Mouse (Mus musculus) megakaryocyte, embryonic 14.5 days (primary cell): Measurements from ENCODE around the gene Sh3gl2. TPM values are rescaled to one million over a fixed set of nuclear protein-coding genes. Genes with fewer than 3 reads are reported as not detected.

Experiments
- H3K27me3 ChIP-seq: replicated peaks from 2 replicates; pipeline ENCODE3; 2012; ENCODE audit warnings: inconsistent platforms
- H3K36me3 ChIP-seq: replicated peaks from 2 replicates; pipeline ENCODE3; 2012; ENCODE audit warnings: low read length, inconsistent platforms, mixed read lengths
- H3K4me1 ChIP-seq: 2 replicates; pipeline ENCODE4 v1.6.1; 2012; ENCODE audit warnings: inconsistent platforms
- H3K4me3 ChIP-seq: replicated peaks from 2 replicates; pipeline ENCODE3; 2012; ENCODE audit warnings: moderate library complexity, mild to moderate bottlenecking, inconsistent platforms
- H3K9me3 ChIP-seq: 2 replicates; pipeline ENCODE4 v1.6.1; 2012; ENCODE audit warnings: inconsistent platforms
- FLI1 ChIP-seq: IDR thresholded peaks from 2 replicates; pipeline ENCODE4 v1.6.1; 2012; ENCODE audit warnings: low read length, inconsistent platforms, mixed read lengths
- GATA1 ChIP-seq: IDR thresholded peaks from 3 replicates; pipeline ENCODE4 v1.6.1; 2012; ENCODE audit warnings: mixed read lengths, low read length, inconsistent platforms, borderline replicate concordance
- polyA plus RNA-seq: library from polyadenylated mRNA; stranded (reverse); fragments of >175 nt; gene quantifications from 2 replicates; pipeline ENCODE4 v1.2.3, GENCODE M21; 2012; ENCODE audit warnings: low replicate concordance; ENCODE audit not compliant: insufficient read depth

The Sh3gl2 gene
- polyA plus RNA-seq, 1 experiment = not detected

- Histone ChIP-seq H3K4me3 (no peak overlapping the region), H3K36me3 (no peaks in the 10 kb centered on the region), H3K9me3 (peaks cover 6% of the 10 kb centered on the region; the same call in 1 of the 2 replicates), H3K4me1 (no peaks in the 10 kb centered on the region), H3K27me3 (no peaks in the 10 kb centered on the region)
- TF ChIP-seq GATA1 = no peak
- no peak for TF ChIP-seq FLI1
Measured at GRCm38 (mm10) chr4:85227664-85228588, 23.0 kb downstream of the Sh3gl2 start.

GRCm38 (mm10) chr4:85228589-85228948 is 23.6 kb downstream of the Sh3gl2 start:
- H3K27me3 ChIP-seq = no peaks in the 10 kb centered on the region
- H3K9me3 ChIP-seq = peaks cover 6% of the 10 kb centered on the region; the same call in 1 of the 2 replicates
- TF ChIP-seq FLI1 (no peak), GATA1 (no peak)
- H3K36me3 ChIP-seq = no peaks in the 10 kb centered on the region
- no peak overlapping the region for H3K4me3 ChIP-seq
- H3K4me1 ChIP-seq = no peaks in the 10 kb centered on the region

GRCm38 (mm10) chr4:85232386-85233381 is 27.8 kb downstream of the Sh3gl2 start:
- Histone ChIP-seq H3K27me3 (no peaks in the 10 kb centered on the region), H3K36me3 (no peaks in the 10 kb centered on the region), H3K4me3 (no peak overlapping the region), H3K4me1 (no peaks in the 10 kb centered on the region), H3K9me3 (peaks cover 4% of the 10 kb centered on the region; the same call in 1 of the 2 replicates)
- no peak for TF ChIP-seq FLI1
- TF ChIP-seq GATA1 = no peak

- Histone ChIP-seq H3K4me1 (no peaks in the 10 kb centered on the region), H3K9me3 (0 out of 2 replicates have a peak, but pooled peaks cover 8% of the 10 kb centered on the region), H3K27me3 (no peaks in the 10 kb centered on the region), H3K4me3 (no peak overlapping the region), H3K36me3 (no peaks in the 10 kb centered on the region)
- TF ChIP-seq FLI1 (no peak), GATA1 (no peak)
Measured at GRCm38 (mm10) chr4:85241675-85242074, 36.7 kb downstream of the Sh3gl2 start.

- no peaks in the 10 kb centered on the region for H3K36me3 ChIP-seq
- no peaks in the 10 kb centered on the region for H3K4me1 ChIP-seq
- TF ChIP-seq GATA1 = no peak
- no peak for TF ChIP-seq FLI1
- H3K27me3 ChIP-seq = no peaks in the 10 kb centered on the region
- H3K9me3 ChIP-seq = 0 out of 2 replicates have a peak, but pooled peaks cover 8% of the 10 kb centered on the region
- no peak overlapping the region for H3K4me3 ChIP-seq
Measured at GRCm38 (mm10) chr4:85242562-85242961, 37.6 kb downstream of the Sh3gl2 start.

GRCm38 (mm10) chr4:85248673-85249072 is 43.7 kb downstream of the Sh3gl2 start:
- Histone ChIP-seq H3K4me3 (no peak overlapping the region), H3K27me3 (no peaks in the 10 kb centered on the region), H3K4me1 (no peaks in the 10 kb centered on the region), H3K36me3 (no peaks in the 10 kb centered on the region), H3K9me3 (0 out of 2 replicates have a peak, but pooled peaks cover 8% of the 10 kb centered on the region)
- TF ChIP-seq GATA1 (no peak), FLI1 (no peak)

- Histone ChIP-seq H3K9me3 (0 out of 2 replicates have a peak, but pooled peaks cover 5% of the 10 kb centered on the region), H3K36me3 (no peaks in the 10 kb centered on the region), H3K27me3 (no peaks in the 10 kb centered on the region), H3K4me1 (no peaks in the 10 kb centered on the region), H3K4me3 (no peak overlapping the region)
- no peak for TF ChIP-seq GATA1
- no peak for TF ChIP-seq FLI1
Measured at GRCm38 (mm10) chr4:85250271-85250670, 45.3 kb downstream of the Sh3gl2 start.

- Histone ChIP-seq H3K4me1 (no peaks in the 10 kb centered on the region), H3K27me3 (no peaks in the 10 kb centered on the region), H3K4me3 (no peak overlapping the region), H3K9me3 (0 out of 2 replicates have a peak, but pooled peaks cover 3% of the 10 kb centered on the region), H3K36me3 (no peaks in the 10 kb centered on the region)
- TF ChIP-seq GATA1 = no peak
- no peak for TF ChIP-seq FLI1
Measured at GRCm38 (mm10) chr4:85250786-85251185, 45.9 kb downstream of the Sh3gl2 start.

- Histone ChIP-seq H3K36me3 (no peaks in the 10 kb centered on the region), H3K4me1 (no peaks in the 10 kb centered on the region), H3K27me3 (no peaks in the 10 kb centered on the region), H3K9me3 (peaks cover 14% of the 10 kb centered on the region), H3K4me3 (no peak overlapping the region)
- TF ChIP-seq GATA1 = no peak
- TF ChIP-seq FLI1 = no peak
Measured at GRCm38 (mm10) chr4:85255771-85256389, 51.0 kb downstream of the Sh3gl2 start.
